Mouse (Mus musculus) G1E-ER4 (cell line): Measurements from ENCODE around the gene Spns1. TPM values are rescaled to one million over a fixed set of nuclear protein-coding genes. Genes with fewer than 3 reads are reported as not detected.

Experiments
- GATA1 ChIP-seq: IDR thresholded peaks from one replicate; pipeline ENCODE4 v1.8.0; 2012; ENCODE audit warnings: low read length, inconsistent platforms
- polyA plus RNA-seq: library from polyadenylated mRNA; stranded (reverse); fragments of >175 nt; gene quantifications from 2 replicates; pipeline ENCODE4 v1.2.3, GENCODE M21; 2012

The Spns1 gene
- 73.9 and 89.7 TPM in 2 replicates for polyA plus RNA-seq

DNA sequence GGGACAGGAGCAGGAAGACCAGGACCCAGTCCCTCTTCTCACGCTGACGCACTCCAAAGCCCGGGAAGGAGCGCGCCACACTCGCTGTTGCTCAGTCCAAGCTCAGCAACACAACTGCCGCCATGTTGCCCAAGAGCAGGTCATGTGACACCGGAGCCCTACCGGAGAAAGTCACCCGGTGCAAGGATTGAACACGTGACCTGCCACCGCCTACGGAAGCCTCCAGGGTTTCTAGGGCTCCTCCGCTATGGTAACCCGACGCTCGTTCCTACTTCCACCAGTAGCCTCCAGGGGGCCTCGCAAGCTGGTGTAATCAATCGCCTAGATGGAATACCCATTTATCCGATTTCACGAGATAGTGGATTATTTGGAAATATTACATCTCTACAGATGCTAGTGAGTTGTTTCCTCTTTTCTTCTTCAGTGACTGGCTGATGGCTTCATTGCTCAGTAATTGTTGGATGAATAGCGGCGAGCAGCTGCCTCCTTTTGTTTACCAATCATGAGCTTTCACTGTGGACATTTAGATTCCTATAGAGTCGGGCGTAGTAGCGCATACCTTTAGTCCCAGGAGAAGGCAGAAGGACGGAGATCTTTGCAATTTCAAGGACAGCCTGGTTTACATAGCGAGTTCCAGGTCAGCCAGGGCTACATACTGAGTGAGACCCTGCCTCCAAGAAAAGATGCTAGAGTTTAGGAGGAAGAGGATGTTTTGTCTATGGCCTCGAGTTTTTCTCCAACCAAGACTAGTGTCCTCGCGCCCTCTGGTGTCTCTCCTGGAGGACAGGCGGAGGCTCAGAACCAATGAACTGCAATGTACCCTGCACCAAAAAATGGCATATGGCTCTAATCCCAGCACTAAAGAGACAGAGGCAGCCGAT is at the start of gene Spns1:
Gene Spns1, minus strand, starts transcription at position 173 of the 881 bp plus-strand sequence.
- no peak for TF ChIP-seq GATA1

DNA sequence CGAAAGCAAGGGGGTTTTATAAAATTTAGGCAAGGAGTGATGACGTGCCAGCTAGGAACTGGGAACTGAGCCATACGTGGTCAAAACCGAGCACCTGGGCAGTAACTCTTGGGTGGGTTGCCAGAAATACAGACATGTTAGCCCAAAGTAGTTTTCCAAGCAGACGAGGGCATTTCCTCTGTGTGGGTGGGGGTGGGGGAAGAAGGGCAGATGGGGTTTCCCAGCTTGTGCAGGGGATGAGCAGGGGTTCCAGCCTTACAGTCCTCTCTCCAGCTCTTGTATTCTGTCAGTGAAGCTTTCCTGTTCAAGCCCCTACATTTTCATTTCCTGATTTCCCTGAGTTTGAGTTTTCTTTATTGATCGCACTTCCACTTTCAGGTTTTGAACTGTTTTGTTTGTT is 46.9 kb upstream of the Spns1 start:
- no peak for TF ChIP-seq GATA1

DNA sequence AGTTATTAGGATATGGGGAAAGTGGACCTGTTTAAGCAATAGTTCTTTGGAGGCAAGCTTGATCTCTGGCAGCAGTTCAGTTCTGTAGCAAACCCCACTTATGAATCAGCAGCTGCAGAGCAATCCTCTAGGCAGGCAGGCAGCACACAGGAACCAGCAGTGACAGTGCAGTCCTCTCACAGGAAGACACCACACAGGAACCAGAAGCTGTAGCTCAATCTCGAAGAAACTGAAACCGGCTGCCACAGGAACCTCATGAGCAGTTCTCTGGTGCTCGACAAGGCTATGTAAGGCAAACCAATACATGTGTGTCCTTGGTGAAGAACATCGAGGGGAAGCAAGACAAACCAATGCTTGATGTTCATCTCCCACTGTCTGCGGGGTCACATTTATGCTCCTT is 44.5 kb upstream of the Spns1 start:
- TF ChIP-seq GATA1, result no peak

DNA sequence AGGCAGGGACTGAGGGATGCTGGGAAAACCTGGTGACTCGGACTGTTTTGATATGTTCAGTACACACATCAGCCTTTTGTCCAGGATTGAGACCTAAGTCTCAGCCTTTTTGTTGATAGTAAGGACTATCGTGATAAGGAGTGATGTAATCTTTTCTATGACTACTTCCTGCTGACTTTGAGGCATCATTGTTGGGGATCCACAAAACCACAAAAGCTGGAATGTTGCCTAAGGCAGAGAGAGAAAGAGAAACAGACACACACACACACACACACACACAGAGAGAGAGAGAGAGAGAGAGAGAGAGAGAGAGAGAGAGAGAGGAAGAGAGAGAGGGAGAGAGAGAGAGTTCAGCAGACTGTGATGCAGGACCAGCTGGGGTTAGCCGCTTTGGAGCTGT is 41.2 kb upstream of the Spns1 start:
- no peak for TF ChIP-seq GATA1

DNA sequence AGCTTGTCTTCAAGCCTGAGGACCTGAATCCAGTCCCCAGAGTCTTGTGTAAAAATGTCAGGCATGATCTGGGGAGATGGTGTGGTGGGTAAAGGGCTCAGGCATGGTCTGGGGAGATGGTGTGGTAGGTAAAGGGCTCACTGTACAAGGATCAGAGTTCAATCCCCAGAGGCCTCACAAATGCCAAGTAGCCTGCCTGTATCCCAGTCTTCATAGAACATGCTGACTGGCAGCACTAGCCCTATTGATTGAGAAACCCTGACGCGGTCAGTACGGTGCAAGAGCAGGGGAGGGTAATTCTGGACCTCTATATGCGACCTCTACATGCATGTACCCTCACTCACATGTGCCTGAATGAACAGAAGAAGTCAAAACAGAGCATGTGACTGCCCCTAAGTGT is 40.4 kb upstream of the Spns1 start:
- no peak for TF ChIP-seq GATA1

DNA sequence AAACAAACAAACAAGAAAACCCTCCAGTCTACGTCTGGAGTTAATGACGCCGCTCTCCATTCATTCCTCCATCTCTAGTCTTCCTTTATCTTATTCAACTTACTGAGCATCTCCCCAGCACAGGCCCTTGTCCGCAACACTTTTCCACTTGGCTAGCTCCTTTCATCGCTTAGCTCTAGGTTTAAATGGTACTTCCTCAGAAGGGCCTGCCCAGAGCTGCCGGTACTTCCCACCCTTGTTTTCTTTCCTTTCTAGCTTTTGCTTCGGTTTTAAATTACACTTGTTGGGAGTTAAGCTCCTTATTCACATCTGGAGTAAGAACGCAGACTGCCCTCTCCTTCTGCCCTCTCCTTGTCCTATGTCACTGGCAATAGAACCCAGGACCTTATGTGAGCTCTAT is 39.8 kb upstream of the Spns1 start:
- TF ChIP-seq GATA1, result no peak

DNA sequence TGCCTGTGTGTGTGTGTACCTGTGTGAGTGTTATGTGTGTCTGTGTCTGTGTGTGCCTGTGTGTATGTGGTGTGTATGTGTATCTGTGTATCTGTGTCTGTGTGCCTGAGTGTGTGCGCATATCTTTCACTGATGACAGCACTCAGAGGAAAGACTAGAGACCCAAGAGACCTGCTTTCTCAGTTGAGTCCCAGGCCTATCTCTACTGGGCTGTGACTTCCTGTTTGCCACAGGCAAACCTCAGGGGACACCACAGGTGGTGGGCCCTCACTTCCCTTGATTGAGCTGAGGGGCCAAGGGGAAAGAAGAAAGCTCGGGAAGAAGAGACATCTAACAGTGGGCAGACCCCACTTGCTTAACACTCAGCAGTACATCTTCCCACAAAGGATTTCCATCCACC is 39.4 kb upstream of the Spns1 start:
- no peak for TF ChIP-seq GATA1

DNA sequence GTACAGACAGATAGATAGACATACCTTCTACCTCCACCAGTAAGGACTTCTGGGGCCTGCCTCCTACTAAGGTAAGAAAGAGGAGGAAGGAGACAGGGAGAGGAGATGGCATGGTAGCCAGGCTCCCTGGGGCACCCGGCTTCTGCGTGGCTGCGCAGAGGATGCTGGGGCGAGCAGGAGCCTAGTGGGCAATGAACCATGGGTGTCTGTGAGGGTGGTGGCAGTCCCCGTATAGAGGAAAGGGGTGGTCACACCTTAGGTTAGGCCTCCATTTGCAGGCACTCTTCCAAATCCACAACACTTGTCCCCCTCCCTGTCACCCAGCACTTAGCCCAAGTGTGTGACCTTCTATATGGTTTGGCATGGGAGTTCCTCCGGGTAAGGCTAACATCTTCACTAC is 37.5 kb upstream of the Spns1 start, which contains the start of gene Cd19:
Gene Cd19, minus strand, starts transcription at position 165 of the 400 bp plus-strand sequence.
- TF ChIP-seq GATA1, result no peak

DNA sequence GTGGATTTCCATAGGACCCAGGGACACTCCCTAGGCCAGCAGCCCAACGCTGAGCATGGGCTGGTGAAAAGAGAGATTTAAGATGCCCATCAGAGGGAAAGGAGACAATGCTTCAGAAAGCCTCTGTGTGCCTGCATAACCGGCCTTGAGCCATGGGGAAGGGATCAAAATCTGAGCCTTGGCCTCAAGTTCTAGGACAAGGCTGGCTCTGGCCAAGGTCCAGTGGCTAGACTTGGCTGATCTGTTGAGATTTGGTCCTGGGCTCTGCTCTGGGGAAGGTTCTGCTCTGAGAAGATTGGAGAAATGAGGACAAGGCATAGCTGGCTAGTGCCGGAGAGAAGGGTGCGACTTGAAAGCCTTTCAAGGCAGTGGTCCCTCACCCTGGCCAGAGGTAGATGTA is 33.8 kb upstream of the Spns1 start:
- TF ChIP-seq GATA1, result no peak

DNA sequence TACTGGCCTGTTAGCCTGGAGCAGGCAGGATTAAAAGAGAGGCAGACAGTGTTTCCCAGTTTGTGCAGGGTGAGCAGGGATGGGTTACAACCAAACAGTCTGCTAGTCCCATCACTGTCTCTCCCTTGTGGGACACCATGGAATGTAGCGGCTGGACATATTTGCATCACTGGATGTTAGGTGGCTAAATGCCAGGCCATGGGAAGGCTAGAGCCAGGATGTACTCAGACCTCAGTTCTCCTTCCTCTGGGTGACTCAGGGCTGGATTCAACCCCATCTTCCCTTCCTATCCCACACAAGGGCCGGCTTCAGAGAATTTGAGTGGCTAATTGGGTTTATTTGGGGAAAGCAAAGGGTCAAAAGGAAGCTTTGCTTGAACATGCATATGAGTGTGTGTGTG is 31.4 kb upstream of the Spns1 start:
- no peak for TF ChIP-seq GATA1

DNA sequence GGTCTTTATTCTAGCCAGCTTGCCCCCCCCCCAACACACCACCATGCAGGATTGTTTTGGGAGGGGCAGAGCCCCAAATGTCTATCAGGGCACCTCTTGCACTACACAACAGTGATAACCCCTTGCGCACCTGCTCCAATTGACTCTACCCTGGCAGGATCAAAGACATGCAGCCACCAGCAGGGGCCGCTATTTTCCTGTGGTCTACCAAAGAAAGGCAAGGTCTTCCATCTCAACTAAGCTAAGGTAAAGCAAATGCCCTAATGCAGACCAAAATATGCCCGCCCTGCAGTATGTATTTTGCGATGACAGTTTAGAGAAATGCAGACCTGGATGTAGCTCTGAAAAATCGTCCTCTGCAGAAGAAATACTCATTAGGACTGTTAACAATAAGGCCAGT is 22.3 kb upstream of the Spns1 start:
- no peak for TF ChIP-seq GATA1

DNA sequence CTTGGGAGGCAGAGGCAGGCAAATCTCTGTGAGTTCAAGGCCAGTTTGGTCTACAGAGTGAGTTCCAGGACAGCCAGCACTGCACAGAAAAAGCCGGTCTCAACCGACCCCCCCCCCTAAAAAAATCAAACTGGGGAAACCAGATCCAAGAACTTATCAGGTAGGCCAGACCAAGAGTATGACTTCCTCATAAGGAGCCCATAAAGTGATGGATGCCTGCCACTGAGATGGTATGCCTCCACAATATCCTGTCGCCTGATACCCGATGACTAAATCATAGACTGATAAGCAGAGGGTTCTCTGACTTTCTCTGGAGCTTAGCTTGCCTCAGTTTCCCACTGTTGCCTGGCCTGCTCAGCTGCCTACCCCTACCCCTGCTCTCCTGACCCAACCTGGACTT is 20.6 kb upstream of the Spns1 start:
- no peak for TF ChIP-seq GATA1

DNA sequence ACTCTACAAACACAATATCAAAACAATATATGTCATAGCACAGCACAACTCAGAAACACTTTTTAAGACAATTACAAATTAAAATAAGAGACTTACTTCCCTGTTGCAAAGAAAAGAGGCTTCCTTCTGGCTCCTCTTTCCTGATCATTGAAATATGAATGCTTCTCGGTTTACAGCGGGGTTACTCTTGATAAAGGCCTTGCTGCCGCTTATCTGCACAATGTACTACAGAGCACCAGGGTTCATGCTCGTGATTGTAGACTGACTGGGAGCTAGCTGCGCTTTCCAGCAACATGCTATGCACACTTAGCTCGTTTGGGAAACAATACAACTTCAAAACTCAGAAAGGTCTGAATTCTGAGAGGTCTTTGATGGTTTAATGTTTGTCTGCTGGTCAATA is 20.0 kb upstream of the Spns1 start:
- TF ChIP-seq GATA1, result no peak

DNA sequence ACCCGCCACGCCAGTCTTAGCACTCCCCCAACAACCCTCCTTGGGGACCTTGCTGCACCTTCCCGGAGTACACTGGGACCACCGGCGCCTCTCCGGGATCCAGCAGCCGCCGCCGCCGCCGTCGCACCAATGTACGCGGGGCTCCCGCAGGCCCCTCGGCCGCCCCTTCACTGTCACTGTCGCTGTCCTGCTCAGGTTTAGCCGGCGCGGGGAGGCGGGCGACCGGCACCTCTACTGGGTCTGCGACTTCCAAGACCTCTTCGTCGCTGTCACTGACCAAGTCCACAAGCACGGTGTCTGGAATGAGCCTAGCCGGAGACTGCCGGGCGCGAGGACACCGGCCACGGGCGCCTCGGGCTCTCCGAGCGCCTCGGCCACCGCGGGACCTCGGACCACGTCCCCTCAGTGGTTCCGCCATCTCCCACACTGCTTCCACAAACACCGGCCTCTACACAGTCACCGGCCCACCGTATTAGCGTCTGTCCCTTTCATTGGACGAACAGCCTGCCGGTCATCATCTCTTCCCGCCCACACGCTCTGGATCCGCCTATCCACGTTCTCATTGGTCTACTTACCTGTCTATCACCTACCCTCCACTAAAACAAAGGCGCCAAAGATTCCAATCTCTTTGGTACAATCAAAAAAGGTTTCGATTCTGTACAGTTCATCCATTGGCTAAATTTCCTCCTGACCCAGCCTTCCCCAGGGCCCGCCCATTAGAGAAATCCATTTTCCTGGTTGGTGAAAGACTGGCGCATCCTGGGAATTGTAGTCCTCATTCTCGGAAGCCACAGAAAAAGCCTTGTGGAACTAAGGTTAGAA is 19.3 kb upstream of the Spns1 start, which contains the start of gene Nfatc2ip:
Gene Nfatc2ip, minus strand, starts transcription at position 440 of the 822 bp plus-strand sequence.
- no peak for TF ChIP-seq GATA1

DNA sequence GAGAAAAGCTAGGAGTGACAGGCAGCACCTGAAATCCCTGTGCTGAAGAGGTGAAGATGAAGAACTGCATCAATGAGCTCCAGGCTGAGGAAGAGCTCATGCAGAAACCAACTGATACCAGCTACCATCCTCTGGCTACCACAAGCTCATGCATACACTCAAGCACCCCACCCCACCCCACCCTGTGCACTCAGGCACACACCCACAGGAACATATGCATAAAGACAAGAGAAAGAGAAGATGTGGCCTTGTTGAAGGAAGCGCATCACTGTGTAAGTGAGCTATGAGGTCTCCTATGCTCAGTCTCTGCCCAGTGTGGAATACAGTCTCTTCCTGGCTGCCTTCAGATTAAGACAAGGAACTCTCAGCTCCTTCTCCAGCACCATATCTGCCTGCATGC is 10.9 kb upstream of the Spns1 start:
- TF ChIP-seq GATA1, result no peak

DNA sequence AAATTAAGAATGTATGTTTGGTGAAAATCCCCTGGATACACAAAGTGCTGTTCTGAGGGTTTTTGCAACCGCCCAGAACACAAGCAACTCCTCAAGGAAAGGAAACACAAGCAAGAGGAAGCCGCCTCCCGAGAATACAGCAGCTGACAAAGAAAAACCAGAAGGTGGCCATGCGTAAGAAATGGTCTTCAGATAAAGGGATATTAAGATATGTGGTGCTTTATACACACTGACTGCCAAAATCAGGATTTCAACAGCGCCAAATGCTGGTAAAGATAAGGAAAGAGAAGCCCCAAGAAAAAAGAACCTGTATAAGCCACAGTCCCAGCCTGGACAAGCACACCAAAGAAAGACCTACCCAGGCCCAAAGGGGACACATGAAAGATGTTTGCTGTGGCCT is 6.3 kb upstream of the Spns1 start:
- TF ChIP-seq GATA1, result no peak

DNA sequence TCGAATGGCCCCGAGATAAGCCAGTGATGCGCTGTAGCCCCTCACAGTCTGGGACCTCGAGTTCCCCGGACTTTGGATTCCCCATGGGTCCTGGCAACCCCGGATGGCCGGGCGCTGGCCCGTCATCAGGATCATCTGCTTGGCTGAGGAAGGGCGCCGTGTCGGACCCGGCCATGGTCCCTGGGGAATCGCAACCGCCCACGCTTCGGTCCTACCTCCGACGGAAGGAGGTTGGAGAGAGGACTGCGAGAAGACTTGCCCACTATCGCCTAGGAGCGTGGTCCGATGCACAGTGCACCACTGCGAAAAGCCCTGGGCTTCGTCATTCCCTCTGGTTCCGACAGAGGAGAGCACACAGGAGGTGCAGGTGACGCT is 360 bp downstream of the Spns1 start:
- TF ChIP-seq GATA1, result no peak

DNA sequence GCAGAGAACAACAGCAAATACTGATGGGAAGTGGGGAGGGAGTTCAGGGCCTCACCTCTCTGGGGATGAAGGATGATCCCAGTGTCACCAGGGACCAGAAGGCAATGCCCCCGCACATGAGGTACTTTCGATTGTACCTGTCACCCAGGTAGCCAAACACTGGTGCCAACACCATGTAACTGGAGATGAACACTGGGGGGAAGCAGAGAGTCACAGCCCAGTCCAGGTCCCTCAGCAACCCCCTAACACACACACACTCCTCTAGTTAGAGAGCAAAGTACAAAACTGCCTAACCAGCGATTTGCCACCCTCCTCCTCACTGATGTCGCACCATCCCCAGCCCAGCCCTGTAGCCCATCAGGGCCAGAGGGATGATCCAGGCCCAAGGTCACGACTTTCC is 2.2 kb downstream of the Spns1 start:
- no peak for TF ChIP-seq GATA1
